Mouse (Mus musculus): ENCODE results near the gene Golph3l.

DNA sequence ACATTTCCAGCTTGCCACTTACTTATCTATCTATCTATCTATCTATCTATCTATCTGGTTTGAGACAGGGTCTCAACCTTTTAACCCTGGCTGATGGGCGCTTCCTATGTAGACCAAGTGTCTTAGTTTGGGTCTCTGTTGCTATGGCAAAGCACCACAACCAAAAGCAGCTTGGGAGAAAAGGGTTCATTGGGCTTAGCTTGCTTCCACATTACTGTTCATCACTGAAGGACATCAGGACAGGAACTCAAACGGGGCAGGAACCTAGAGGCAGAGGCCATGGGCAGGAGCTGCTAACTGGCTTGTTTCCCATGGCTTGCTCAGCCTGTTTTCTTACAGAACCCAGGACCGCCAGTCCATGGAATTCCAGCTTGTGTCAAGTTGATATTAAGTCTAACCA lies 68.4 kb downstream of the Golph3l start:
- no peak for TF ChIP-seq POLR2A (IDR thresholded peaks at IDR 0.05; ENCODE audit: extremely low read depth, insufficient read depth, low read length)
- no peak for TF ChIP-seq CTCF (IDR thresholded peaks at IDR 0.05; ENCODE audit: extremely low read depth, insufficient read depth, low read length)

Data from cortical plate, adult 2 months (tissue).